Mouse (Mus musculus): ENCODE measurements around the gene Rarb.

DNA sequence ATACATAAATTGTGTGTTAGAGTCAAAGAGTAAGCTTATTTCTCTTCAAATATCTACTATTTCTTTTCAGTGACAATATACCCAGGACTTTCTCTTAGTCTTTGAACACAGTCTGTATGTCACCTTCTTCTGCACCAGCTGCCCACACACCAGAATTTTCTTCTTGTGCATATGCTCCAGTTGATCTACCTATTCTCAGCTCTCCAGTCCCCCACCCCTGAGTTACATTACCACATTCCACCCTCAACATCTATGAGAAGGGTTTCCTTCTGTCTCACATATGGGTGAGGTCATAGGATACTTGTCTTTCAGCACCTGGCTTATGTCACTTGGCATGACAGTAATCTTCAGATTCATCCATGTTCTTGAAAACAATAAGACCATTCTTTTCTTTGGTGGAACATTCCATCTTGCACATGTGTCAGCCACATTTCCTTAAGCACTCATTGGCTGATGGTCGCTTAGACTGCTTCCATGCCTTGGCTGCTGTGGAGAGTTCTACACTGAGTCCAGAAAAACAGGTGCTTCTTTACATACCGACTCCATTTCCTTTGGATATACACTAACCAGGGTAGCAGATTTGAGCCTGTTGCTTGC, 71.9 kb downstream of the Rarb start:
- TF ChIP-seq CTCF (IDR thresholded peaks at IDR 0.05; ENCODE audit: low read depth) (no peak), EP300 (IDR thresholded peaks at IDR 0.05; ENCODE audit: low read depth) (no peak)
